Mouse (Mus musculus): ENCODE results near the gene Abca13.

DNA sequence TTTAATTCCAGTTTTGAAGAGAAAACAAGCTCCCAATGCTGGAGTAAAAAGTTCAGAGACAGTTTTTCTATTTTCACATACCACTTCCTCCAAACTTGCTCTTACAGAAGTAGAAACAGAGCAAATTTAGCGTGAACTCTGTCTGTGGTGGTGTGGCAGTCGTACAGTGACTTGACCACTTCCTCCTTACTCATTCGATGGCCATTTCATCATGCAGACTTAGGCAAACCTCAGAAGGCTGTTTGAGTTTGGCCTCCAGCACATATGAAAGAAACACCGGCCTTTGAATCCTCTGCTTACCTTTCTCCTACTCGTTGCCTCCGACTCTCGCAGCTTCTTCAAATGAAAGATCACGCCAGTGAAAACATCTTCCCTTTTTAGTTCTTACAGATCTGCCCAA is 340.0 kb downstream of the Abca13 start:
- TF ChIP-seq CTCF (IDR thresholded peaks at IDR 0.05; ENCODE audit: low read depth, low read length) (no peak), POLR2A (IDR thresholded peaks at IDR 0.05; ENCODE audit: insufficient read depth, low read length) (no peak)
